Mouse (Mus musculus) CH12.LX (cell line): ENCODE data around the gene Ccl5. TPM values are rescaled to one million over a fixed set of nuclear protein-coding genes. Genes with fewer than 3 reads are reported as not detected.
A peak's percentile ranks its signal among the peaks of the same experiment; 100 is the strongest.

Experiments
- DNase-seq: peaks from one replicate; pipeline ENCODE4 v3.0.0-alpha.2; 2013; ENCODE audit errors: extremely low read depth
- H3K27ac ChIP-seq: 2 replicates; pipeline ENCODE4 v1.5.1; 2012; ENCODE audit warnings: low read depth, mild to moderate bottlenecking, control low read depth, moderate library complexity; ENCODE audit not compliant: insufficient read depth
- H3K27me3 ChIP-seq: replicated peaks from 2 replicates; pipeline ENCODE3; 2012; ENCODE audit warnings: inconsistent platforms
- H3K36me3 ChIP-seq, 2 experiments: replicated peaks in 1 of 2; 2 replicates each; pipeline versions ENCODE3 to v1.6.1; 2012; ENCODE audit warnings: inconsistent platforms in 1 of 2, low read length in 1 of 2, mild to moderate bottlenecking in 1 of 2, mixed read lengths in 1 of 2, moderate library complexity in 1 of 2; ENCODE audit not compliant: control insufficient read depth in 1 of 2, insufficient read depth in 1 of 2
- H3K4me1 ChIP-seq, 2 experiments: 2 replicates each; pipeline ENCODE4 v1.6.1; 2012; ENCODE audit warnings: inconsistent platforms in 1 of 2, moderate library complexity in 1 of 2; ENCODE audit not compliant: insufficient read depth in 2 of 2, control insufficient read depth in 1 of 2
- H3K4me2 ChIP-seq: 2 replicates; pipeline ENCODE4 v1.6.1; 2012; ENCODE audit warnings: low read depth, mild to moderate bottlenecking, control low read depth; ENCODE audit not compliant: poor library complexity, insufficient read depth, severe bottlenecking
- H3K4me3 ChIP-seq, 3 experiments: fragments of 150-350 bp in 1 of 3; sonication (generic) in 1 of 3; replicated peaks in 1 of 3; 2 replicates each; pipeline versions ENCODE3 to v1.5.1; 2011 to 2012; ENCODE audit warnings: low read depth in 2 of 3, low read length in 2 of 3, mild to moderate bottlenecking in 2 of 3, moderate library complexity in 2 of 3, control low read depth in 1 of 3, improper control_type of control experiment in 1 of 3, inconsistent platforms in 1 of 3, mixed read lengths in 1 of 3; ENCODE audit not compliant: poor library complexity in 1 of 3
- H3K79me2 ChIP-seq: replicated peaks from 2 replicates; pipeline ENCODE4 v1.6.1; 2012; ENCODE audit warnings: mild to moderate bottlenecking, moderate library complexity; ENCODE audit not compliant: control insufficient read depth, poor library complexity, insufficient read depth, severe bottlenecking; ENCODE audit errors: extremely low read depth
- H3K9ac ChIP-seq: 2 replicates; pipeline ENCODE4 v1.6.1; 2012; ENCODE audit warnings: low read depth, mild to moderate bottlenecking, control low read depth, moderate library complexity; ENCODE audit not compliant: insufficient read depth
- H3K9me3 ChIP-seq: replicated peaks from 2 replicates; pipeline ENCODE3; 2012; ENCODE audit warnings: low read length, inconsistent platforms, mixed read lengths
- BHLHE40 ChIP-seq: IDR thresholded peaks from 2 replicates; pipeline ENCODE4 v1.6.1; 2011; ENCODE audit warnings: mild to moderate bottlenecking, low read depth, low read length, improper control_type of control experiment
- CHD1 ChIP-seq: IDR thresholded peaks from 2 replicates; pipeline ENCODE4 v1.6.1; 2012; ENCODE audit warnings: low read depth, low read length, improper control_type of control experiment, inconsistent platforms
- CHD2 ChIP-seq: IDR thresholded peaks from 2 replicates; pipeline ENCODE4 v1.6.1; 2011; ENCODE audit warnings: low read length, improper control_type of control experiment
- CTCF ChIP-seq, 2 experiments: IDR thresholded peaks in 1 of 2; conservative IDR thresholded peaks in 1 of 2; 2 replicates each; pipeline ENCODE4 v1.5.1; 2011 to 2012; ENCODE audit warnings: low read depth in 2 of 2, low read length in 2 of 2, improper control_type of control experiment in 1 of 2, inconsistent platforms in 1 of 2, mild to moderate bottlenecking in 1 of 2, moderate library complexity in 1 of 2
- E2F4 ChIP-seq: IDR thresholded peaks from 2 replicates; pipeline ENCODE4 v1.6.1; 2011; ENCODE audit warnings: low read depth, low read length, improper control_type of control experiment; ENCODE audit not compliant: insufficient replicate concordance
- ETS1 ChIP-seq: conservative IDR thresholded peaks from 2 replicates; pipeline ENCODE4 v1.6.1; 2012; ENCODE audit warnings: low read depth, mild to moderate bottlenecking, inconsistent platforms, low read length, improper control_type of control experiment, moderate library complexity
- GABPA ChIP-seq: IDR thresholded peaks from 2 replicates; pipeline ENCODE4 v1.6.1; 2012; ENCODE audit warnings: low read depth, low read length, improper control_type of control experiment, inconsistent platforms; ENCODE audit not compliant: insufficient replicate concordance
- IRF4 ChIP-seq: IDR thresholded peaks from 2 replicates; pipeline ENCODE4 v1.6.1; 2014; ENCODE audit warnings: low read depth, mild to moderate bottlenecking, inconsistent platforms, low read length, improper control_type of control experiment
- JUND ChIP-seq: conservative IDR thresholded peaks from 2 replicates; pipeline ENCODE4 v1.6.1; 2011; ENCODE audit warnings: low read depth, low read length, improper control_type of control experiment
- MAFK ChIP-seq: IDR thresholded peaks from 2 replicates; pipeline ENCODE4 v1.6.1; 2011; ENCODE audit warnings: low read length, improper control_type of control experiment; ENCODE audit not compliant: insufficient replicate concordance
- MAX ChIP-seq: IDR thresholded peaks from 2 replicates; pipeline ENCODE4 v1.6.1; 2011; ENCODE audit warnings: low read length, improper control_type of control experiment
- MEF2A ChIP-seq: IDR thresholded peaks from 2 replicates; pipeline ENCODE4 v1.6.1; 2014; ENCODE audit warnings: low read depth, mild to moderate bottlenecking, inconsistent platforms, low read length, improper control_type of control experiment, borderline replicate concordance
- MXI1 ChIP-seq: IDR thresholded peaks from 2 replicates; pipeline ENCODE4 v1.6.1; 2011; ENCODE audit warnings: mild to moderate bottlenecking, low read depth, low read length, improper control_type of control experiment
- MYC ChIP-seq: IDR thresholded peaks from 2 replicates; pipeline ENCODE4 v1.6.1; 2011; ENCODE audit warnings: low read depth, mild to moderate bottlenecking, improper control_type of control experiment, low read length
- NELFE ChIP-seq: IDR thresholded peaks from 2 replicates; pipeline ENCODE4 v1.6.1; 2011; ENCODE audit warnings: low read depth, low read length, improper control_type of control experiment
- NRF1 ChIP-seq: IDR thresholded peaks from 2 replicates; pipeline ENCODE4 v1.6.1; 2014; ENCODE audit warnings: low read depth, mild to moderate bottlenecking, inconsistent platforms, low read length, improper control_type of control experiment, moderate library complexity
- POLR2AphosphoS2 ChIP-seq: IDR thresholded peaks from 2 replicates; pipeline ENCODE4 v1.6.1; 2011; ENCODE audit warnings: low read depth, low read length, improper control_type of control experiment
- RAD21 ChIP-seq: IDR thresholded peaks from 2 replicates; pipeline ENCODE4 v1.6.1; 2011; ENCODE audit warnings: low read depth, mild to moderate bottlenecking, low read length, improper control_type of control experiment, moderate library complexity
- RCOR1 ChIP-seq: conservative IDR thresholded peaks from 2 replicates; pipeline ENCODE4 v1.6.1; 2012; ENCODE audit warnings: low read depth, mild to moderate bottlenecking, inconsistent platforms, low read length, improper control_type of control experiment
- SIN3A ChIP-seq: IDR thresholded peaks from 2 replicates; pipeline ENCODE4 v1.6.1; 2012; ENCODE audit warnings: low read length, improper control_type of control experiment, inconsistent platforms
- SMC3 ChIP-seq: IDR thresholded peaks from 2 replicates; pipeline ENCODE4 v1.6.1; 2011; ENCODE audit warnings: low read depth, low read length, improper control_type of control experiment
- TBP ChIP-seq: conservative IDR thresholded peaks from 2 replicates; pipeline ENCODE4 v1.6.1; 2011; ENCODE audit warnings: low read depth, low read length, improper control_type of control experiment
- TCF12 ChIP-seq: IDR thresholded peaks from 2 replicates; pipeline ENCODE4 v1.6.1; 2014; ENCODE audit warnings: low read depth, mild to moderate bottlenecking, inconsistent platforms, low read length, improper control_type of control experiment
- UBTF ChIP-seq: IDR thresholded peaks from 2 replicates; pipeline ENCODE4 v1.6.1; 2012; ENCODE audit warnings: low read depth, mild to moderate bottlenecking, inconsistent platforms, low read length, improper control_type of control experiment, moderate library complexity
- USF1 ChIP-seq: IDR thresholded peaks from 2 replicates; pipeline ENCODE4 v1.6.1; 2014; ENCODE audit warnings: low read depth, mild to moderate bottlenecking, inconsistent platforms, low read length, improper control_type of control experiment
- USF2 ChIP-seq: conservative IDR thresholded peaks from 2 replicates; pipeline ENCODE4 v1.6.1; 2011; ENCODE audit warnings: low read depth, low read length, improper control_type of control experiment
- ZC3H11A ChIP-seq: IDR thresholded peaks from 2 replicates; pipeline ENCODE4 v1.6.1; 2012; ENCODE audit warnings: low read depth, mild to moderate bottlenecking, inconsistent platforms, low read length, improper control_type of control experiment
- dilution Hi-C: fragments of 300-500 bp; cut with MboI; formaldehyde crosslinking; loops from 2 replicates; pipeline ENCODE4 v1.14.3; 2020; ENCODE audit warnings: low sequenced_read_pairs; ENCODE audit not compliant: extremely low pct_unique_long_range_greater_than_20kb, extremely low pct_ligation_motif_present
- in situ Hi-C: fragments of 300-500 bp; cut with MboI; formaldehyde crosslinking; loops from 3 replicates; pipeline ENCODE4 v1.14.3; 2019; ENCODE audit warnings: low sequenced_read_pairs, low pct_ligation_motif_present, low pct_unique_long_range_greater_than_20kb, mixed read lengths
- polyA plus RNA-seq: library from polyadenylated mRNA; unstranded; fragments of >175 nt; gene quantifications from 2 replicates; pipeline ENCODE4 v1.2.1, GENCODE M21; 2012; ENCODE audit warnings: low read depth; ENCODE audit not compliant: insufficient read length
- total RNA-seq, 2 experiments: library from RNA; depleted of rRNA; stranded (reverse); fragments of 300-350 nt in 1 of 2; fragments of >200 nt in 1 of 2; gene quantifications; 2 replicates each; pipeline ENCODE4 v1.2.3; 2012 to 2014

Gene Ccl5
- total and polyA plus RNA-seq, 3 experiments: 0.60 to 1.3 (median 0.68) TPM

GRCm38 (mm10) chr11:83556085-83556781 is 25.9 kb upstream of the Ccl5 start:
- in situ Hi-C loops (loop anchor here (25.0 kb wide), 1 partner anchor 381 kb away; the partner anchor contains the start of gene Ddx52), dilution Hi-C loops (no loop called here)
- H3K4me2 ChIP-seq: no peak overlapping the region
- no peak overlapping the region for H3K4me3 ChIP-seq
- peaks cover 3% of the 10 kb centered on the region for H3K27me3 ChIP-seq
- no peak overlapping the region for H3K9ac ChIP-seq
- H3K36me3 ChIP-seq: no peaks in the 10 kb centered on the region
- TF ChIP-seq BHLHE40: peak; percentile 90
- no peak for TF ChIP-seq TCF12
- no peak for TF ChIP-seq TBP
- peak; percentile 87 to 98 for TF ChIP-seq CTCF (conservative IDR thresholded peaks at IDR 0.05 in 1 of 2, IDR thresholded peaks at IDR 0.05 in 1 of 2; ENCODE audit: low read depth in 2 of 2, low read length in 2 of 2)
- peak; percentile 85 for TF ChIP-seq ZC3H11A
- no peak for TF ChIP-seq GABPA
- TF ChIP-seq ETS1: no peak
- TF ChIP-seq SIN3A: peak; percentile 88
- TF ChIP-seq MYC: peak; percentile 100
- TF ChIP-seq IRF4: peak; percentile 43; the same call in 1 of the 2 replicates
- no peak for TF ChIP-seq POLR2AphosphoS2
- TF ChIP-seq CHD2: no peak
- TF ChIP-seq USF1: peak; percentile 71
- TF ChIP-seq USF2: peak; percentile 71
- TF ChIP-seq MXI1: peak; percentile 96
- no peak for TF ChIP-seq CHD1
- TF ChIP-seq MAFK: no peak
- TF ChIP-seq E2F4: no peak
- no peak for TF ChIP-seq RCOR1
- TF ChIP-seq MEF2A: peak; percentile 70
- TF ChIP-seq NRF1: no peak
- TF ChIP-seq MAX: peak; percentile 100
- peak; percentile 44; the same call in 1 of the 2 replicates for TF ChIP-seq JUND
- TF ChIP-seq NELFE: no peak; the same call in 1 of the 2 replicates
- peak; percentile 100 for TF ChIP-seq RAD21
- TF ChIP-seq UBTF: no peak
- peak; percentile 96 for TF ChIP-seq SMC3
- DNase-seq: peak; percentile 80
- peaks cover 24 to 41% of the 10 kb centered on the region in 2 experiments for H3K4me1 ChIP-seq
- peaks cover 6% of the 10 kb centered on the region for H3K9me3 ChIP-seq
- H3K27ac ChIP-seq: no peak overlapping the region
- H3K79me2 ChIP-seq: no peaks in the 10 kb centered on the region
